Mouse (Mus musculus) embryonic facial prominence, embryonic 11.5 days (tissue): ENCODE results near the gene Prim2. TPM values are rescaled to one million over a fixed set of nuclear protein-coding genes. Genes with fewer than 3 reads are reported as not detected.

Experiments
- polyA plus RNA-seq: library from polyadenylated mRNA; unstranded; fragments of >200 nt; fragmentation: Nextera tagmentation; extraction: Ambion mirVana; gene quantifications from 2 replicates; pipeline ENCODE4 v1.2.1, GENCODE M21; 2014

Gene Prim2
- polyA plus RNA-seq, 1 experiment from 2014 or later = 56.3 TPM

Other genes with a start within 250 kb of the Prim2 start
- 28.8 and 33.0 TPM in 2 replicates for gene Rab23, start 50.1 kb upstream of the Prim2 start, polyA plus RNA-seq
- gene Bag2, start 88.0 kb upstream of the Prim2 start, polyA plus RNA-seq = 46.7 and 49.6 TPM in 2 replicates
- 41.7 and 42.8 TPM in 2 replicates for gene Zfp451, start 144.8 kb upstream of the Prim2 start, polyA plus RNA-seq
- gene Bend6, start 238.0 kb upstream of the Prim2 start, polyA plus RNA-seq = 2.3 and 2.8 TPM in 2 replicates
- gene Dst, start 238.4 kb upstream of the Prim2 start, polyA plus RNA-seq = 20.7 and 21.8 TPM in 2 replicates